14 mouse cellular contexts compared by ENCODE assay signal in the genomic region with DNA sequence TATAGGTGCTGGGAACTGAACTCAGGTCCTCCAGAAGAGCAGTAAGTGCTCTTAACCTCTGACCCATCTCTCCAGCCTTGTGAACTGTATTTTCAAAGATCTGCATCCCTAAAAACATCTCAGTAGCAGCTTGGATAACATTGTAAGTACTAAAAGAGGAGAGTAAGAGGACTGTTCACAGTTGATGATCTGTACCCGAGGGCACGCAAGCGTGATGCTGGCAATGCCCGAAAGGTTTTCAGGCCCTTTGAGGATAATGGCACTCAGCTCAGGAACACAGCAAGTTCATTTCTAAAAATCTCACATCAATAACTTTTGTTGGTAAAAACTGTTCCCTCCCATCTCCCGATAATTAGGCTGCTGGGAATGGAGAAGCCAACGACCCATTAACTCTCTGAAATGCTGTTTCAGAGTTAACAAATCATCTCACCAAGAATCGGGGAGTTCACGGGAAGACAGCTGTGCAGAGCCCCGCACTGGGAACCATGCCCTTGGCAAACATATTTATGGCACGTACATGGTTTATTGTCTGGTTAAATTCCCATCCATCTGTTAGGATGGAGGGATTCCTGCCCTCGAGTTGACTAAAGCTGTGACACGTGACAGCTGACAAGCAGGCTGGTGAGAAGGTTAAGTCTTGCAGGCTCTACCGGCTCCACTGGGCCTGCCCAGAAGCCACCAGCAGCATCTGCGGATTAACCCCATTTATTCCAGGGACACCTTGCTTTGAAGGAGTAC. TPM values are rescaled to one million over a fixed set of nuclear protein-coding genes. Genes with fewer than 3 reads are reported as not detected.
DNase-seq lines count a peak whose midpoint lies in the region; ATAC-seq lines count a peak whose summit lies in the region.
"Had no signal": no experiment of that assay in that cellular context is flagged by ENCODE, and none has a peak within 500 bp of the region (broad histone marks: within the 10 kb centered on the region; RNA-seq: fewer than 3 reads in every experiment).

No protein-coding gene starts in this region.

- no peak overlapping the region for H3K4me3 ChIP-seq in kidney, embryonic 14.5 days (ENCODE audit: low read length)
- H3K4me3 ChIP-seq in forebrain, embryonic 12.5 days (replicated peaks): no peak overlapping the region
- no peak overlapping the region for H3K4me3 ChIP-seq in limb, embryonic 15.5 days
- H3K4me3 ChIP-seq: limb, embryonic 12.5 days had no signal

- H3K9ac ChIP-seq in kidney, embryonic 14.5 days (ENCODE audit: low read depth, low read length): no peak overlapping the region
- no peak overlapping the region for H3K9ac ChIP-seq in forebrain, embryonic 12.5 days
- no peak overlapping the region for H3K9ac ChIP-seq in limb, embryonic 15.5 days
- H3K9ac ChIP-seq: limb, embryonic 12.5 days had no signal

- DNase-seq in kidney, postnatal 25 days: no peak
- DNase-seq in lung, postnatal 10 days: peak; percentile 27
- DNase-seq in lung, postnatal 36 days: no peak
- DNase-seq in spleen, adult 18-20 months: no peak
- no peak for DNase-seq in left cerebral cortex, adult 8-10 months (ENCODE audit: low spot score in 2 of 2)
- DNase-seq: adrenal gland, postnatal 14 days; cerebellum, adult 11-12 months; thymus, adult 18-20 months had no signal

- H3K9me3 ChIP-seq in kidney, embryonic 14.5 days (ENCODE audit: control insufficient read depth, low read length): no peaks in the 10 kb centered on the region
- H3K9me3 ChIP-seq in forebrain, embryonic 12.5 days: 0 out of 2 replicates have a peak, but pooled peaks cover 4% of the 10 kb centered on the region
- H3K9me3 ChIP-seq in limb, embryonic 15.5 days: no peaks in the 10 kb centered on the region

- peak; percentile 82 for ATAC-seq in kidney, embryonic 14.5 days (ENCODE audit: low FRiP score, low TSS enrichment)
- peak; percentile 28; the same call in 1 of the 2 replicates for ATAC-seq in forebrain, embryonic 12.5 days (ENCODE audit: low FRiP score)
- ATAC-seq in limb, embryonic 15.5 days (ENCODE audit: insufficient number of reproducible peaks, low FRiP score, low TSS enrichment, low read depth): 0 out of 2 replicates have a peak, but pooled peaks have one; percentile 56
- ATAC-seq: Patski had no signal

- no peak overlapping the region for H3K27ac ChIP-seq in kidney, embryonic 14.5 days (ENCODE audit: low read depth, low read length)
- peak overlapping the region; percentile 87 for H3K27ac ChIP-seq in forebrain, embryonic 12.5 days
- H3K27ac ChIP-seq in limb, embryonic 15.5 days: no peak overlapping the region

- no peak overlapping the region for H3K4me2 ChIP-seq in kidney, embryonic 14.5 days (replicated peaks; ENCODE audit: low read depth, low read length)
- H3K4me2 ChIP-seq in forebrain, embryonic 12.5 days: no peak overlapping the region
- no peak overlapping the region for H3K4me2 ChIP-seq in limb, embryonic 15.5 days
- H3K4me2 ChIP-seq: heart, embryonic 11.5 days; limb, embryonic 12.5 days had no signal

- peaks cover 11% of the 10 kb centered on the region; the same call in 1 of the 2 replicates for H3K36me3 ChIP-seq in kidney, embryonic 14.5 days (ENCODE audit: control insufficient read depth, insufficient read depth, low read length)
- H3K36me3 ChIP-seq in forebrain, embryonic 12.5 days (replicated peaks): peaks cover 47% of the 10 kb centered on the region
- peaks cover 20% of the 10 kb centered on the region for H3K36me3 ChIP-seq in limb, embryonic 15.5 days

- 34% methylated on average over 14 of the region's 14 CpGs for WGBS in kidney, embryonic 14.5 days
- WGBS in forebrain, embryonic 12.5 days: 63% methylated on average over 14 of the region's 14 CpGs
- 46% methylated on average over 14 of the region's 14 CpGs for WGBS in limb, embryonic 15.5 days

- no peaks in the 10 kb centered on the region for H3K27me3 ChIP-seq in kidney, embryonic 14.5 days (ENCODE audit: control insufficient read depth, insufficient read depth, low read length)
- no peaks in the 10 kb centered on the region for H3K27me3 ChIP-seq in forebrain, embryonic 12.5 days
- no peaks in the 10 kb centered on the region for H3K27me3 ChIP-seq in limb, embryonic 15.5 days
- H3K27me3 ChIP-seq: limb, embryonic 12.5 days; Patski had no signal

- H3K4me1 ChIP-seq in kidney, embryonic 14.5 days (ENCODE audit: control insufficient read depth, insufficient read depth, low read length): no peaks in the 10 kb centered on the region
- peaks cover 14% of the 10 kb centered on the region; the same call in 1 of the 2 replicates for H3K4me1 ChIP-seq in forebrain, embryonic 12.5 days
- peaks cover 4% of the 10 kb centered on the region; the same call in 1 of the 2 replicates for H3K4me1 ChIP-seq in limb, embryonic 15.5 days
- H3K4me1 ChIP-seq: limb, embryonic 12.5 days had no signal

RNA-seq across cellular contexts. Expression of a gene that starts 20.8 kb away (rescaled TPM):
- 32.6 and 41.3 TPM in 2 replicates for polyA plus RNA-seq in kidney, embryonic 14.5 days (2014; fragmentation: Nextera tagmentation; extraction: Ambion mirVana)
- polyA plus RNA-seq in forebrain, embryonic 12.5 days (2016; fragmentation: Nextera tagmentation; extraction: Ambion mirVana): 40.4 and 42.5 TPM in 2 replicates
- polyA plus RNA-seq in limb, embryonic 15.5 days (2015; fragmentation: Nextera tagmentation; extraction: Ambion mirVana): 22.0 and 27.8 TPM in 2 replicates
- 10 to 100 TPM; 57.8 to 81.5 (median 72.2) TPM for total RNA-seq in left cerebral cortex, adult 8-10 months (2022)

Comparison
In these comparisons a context has a peak if more than half of its experiments do, and no peak if none do; other contexts are left out.
1. ATAC-seq: peak in every context shown above with its lines; median percentile 82 in kidney, embryonic 14.5 days; 56 in limb, embryonic 15.5 days; 28 in forebrain, embryonic 12.5 days.